Comparison of ENCODE assay signal across 8 mouse cellular contexts in genomic region chr9:79109611-79110010, GRCm38 (mm10).
DNase-seq lines count a peak whose midpoint lies in the region; ATAC-seq and TF ChIP-seq lines count a peak whose summit lies in the region.

No protein-coding gene starts in this region.

- no peak overlapping the region for H3K27ac ChIP-seq in embryonic facial prominence, embryonic 11.5 days (replicated peaks; ENCODE audit: low read depth, low read length)
- no peak overlapping the region for H3K27ac ChIP-seq in embryonic facial prominence, embryonic 10.5 days (replicated peaks)
- no peak overlapping the region for H3K27ac ChIP-seq in liver, embryonic 14.5 days
- no peak overlapping the region for H3K27ac ChIP-seq in liver, embryonic 11.5 days (ENCODE audit: low read depth, low read length)
- no peak overlapping the region for H3K27ac ChIP-seq in forebrain, embryonic 14.5 days (ENCODE audit: low read depth, low read length)
- H3K27ac ChIP-seq in midbrain, postnatal 0 days (ENCODE audit: low read depth, low read length): no peak overlapping the region

- H3K4me2 ChIP-seq in embryonic facial prominence, embryonic 11.5 days (ENCODE audit: low read depth, low read length): no peak overlapping the region
- no peak overlapping the region for H3K4me2 ChIP-seq in liver, embryonic 14.5 days (ENCODE audit: low read depth)
- H3K4me2 ChIP-seq in liver, embryonic 11.5 days: no peak overlapping the region
- no peak overlapping the region for H3K4me2 ChIP-seq in forebrain, embryonic 14.5 days (ENCODE audit: low read length)
- no peak overlapping the region for H3K4me2 ChIP-seq in midbrain, postnatal 0 days (ENCODE audit: low read depth, low read length, poor library complexity, severe bottlenecking)

- DNase-seq in embryonic facial prominence, embryonic 11.5 days (ENCODE audit: low spot score): peak; percentile 44
- no peak for DNase-seq in embryonic facial prominence, embryonic 10.5 days (ENCODE audit: low spot score)
- DNase-seq in liver, embryonic 14.5 days (ENCODE audit: low read depth in 3 of 3, low spot score in 3 of 3): no peak
- no peak for DNase-seq in liver, embryonic 11.5 days (ENCODE audit: low spot score)
- peak; percentile 44 for DNase-seq in forebrain, embryonic 14.5 days (ENCODE audit: low spot score)
- DNase-seq in midbrain, postnatal 0 days (ENCODE audit: low spot score): peak; percentile 76
- no peak for DNase-seq in thymus, postnatal 14 days
- no peak for DNase-seq in ovary, adult 18-20 months (ENCODE audit: low spot score)

- no peak overlapping the region for H3K4me3 ChIP-seq in embryonic facial prominence, embryonic 11.5 days (ENCODE audit: low read depth, low read length)
- H3K4me3 ChIP-seq in embryonic facial prominence, embryonic 10.5 days: no peak overlapping the region
- H3K4me3 ChIP-seq in liver, embryonic 14.5 days (ENCODE audit: insufficient read depth in 1 of 2, low read depth in 2 of 2, low read length in 2 of 2): no peak overlapping the region
- H3K4me3 ChIP-seq in liver, embryonic 11.5 days (ENCODE audit: low read depth, low read length): no peak overlapping the region
- no peak overlapping the region for H3K4me3 ChIP-seq in forebrain, embryonic 14.5 days (ENCODE audit: low read depth, low read length)
- no peak overlapping the region for H3K4me3 ChIP-seq in midbrain, postnatal 0 days (ENCODE audit: low read depth, low read length)

- H3K4me1 ChIP-seq in embryonic facial prominence, embryonic 11.5 days (ENCODE audit: control insufficient read depth, insufficient read depth, low read length): no peaks in the 10 kb centered on the region
- no peaks in the 10 kb centered on the region for H3K4me1 ChIP-seq in embryonic facial prominence, embryonic 10.5 days
- H3K4me1 ChIP-seq in liver, embryonic 14.5 days (replicated peaks; ENCODE audit: control insufficient read depth in 2 of 2, insufficient read depth in 2 of 2, low read length in 1 of 2): no peaks in the 10 kb centered on the region
- H3K4me1 ChIP-seq in liver, embryonic 11.5 days (replicated peaks; ENCODE audit: control insufficient read depth, insufficient read depth, low read length): no peaks in the 10 kb centered on the region
- no peaks in the 10 kb centered on the region for H3K4me1 ChIP-seq in forebrain, embryonic 14.5 days (ENCODE audit: control insufficient read depth, insufficient read depth, low read length)
- no peaks in the 10 kb centered on the region for H3K4me1 ChIP-seq in midbrain, postnatal 0 days (ENCODE audit: insufficient read depth, low read length)

- H3K9me3 ChIP-seq in embryonic facial prominence, embryonic 11.5 days (replicated peaks; ENCODE audit: control insufficient read depth, low read length): no peaks in the 10 kb centered on the region
- H3K9me3 ChIP-seq in embryonic facial prominence, embryonic 10.5 days: no peaks in the 10 kb centered on the region
- H3K9me3 ChIP-seq in liver, embryonic 14.5 days (ENCODE audit: control insufficient read depth, low read length): no peaks in the 10 kb centered on the region
- no peaks in the 10 kb centered on the region for H3K9me3 ChIP-seq in liver, embryonic 11.5 days (ENCODE audit: control insufficient read depth, low read length)
- no peaks in the 10 kb centered on the region for H3K9me3 ChIP-seq in forebrain, embryonic 14.5 days (replicated peaks; ENCODE audit: control insufficient read depth, low read length)
- no peaks in the 10 kb centered on the region for H3K9me3 ChIP-seq in midbrain, postnatal 0 days (ENCODE audit: low read length)

- no peak for TF ChIP-seq EP300 in liver, embryonic 14.5 days (IDR thresholded peaks at IDR 0.05; ENCODE audit: low read depth)

- 70% methylated on average over 2 of the region's 2 CpGs for WGBS in embryonic facial prominence, embryonic 11.5 days
- WGBS in embryonic facial prominence, embryonic 10.5 days: 69% methylated on average over 2 of the region's 2 CpGs
- WGBS in liver, embryonic 14.5 days (ENCODE audit: insufficient replicate concordance): 64% methylated on average over 2 of the region's 2 CpGs
- 67% methylated on average over 2 of the region's 2 CpGs for WGBS in liver, embryonic 11.5 days
- WGBS in forebrain, embryonic 14.5 days: 81% methylated on average over 2 of the region's 2 CpGs
- 80% methylated on average over 2 of the region's 2 CpGs for WGBS in midbrain, postnatal 0 days

- no peaks in the 10 kb centered on the region for H3K27me3 ChIP-seq in embryonic facial prominence, embryonic 11.5 days (ENCODE audit: control insufficient read depth, insufficient read depth, low read length)
- H3K27me3 ChIP-seq in embryonic facial prominence, embryonic 10.5 days (replicated peaks; ENCODE audit: low read depth, poor library complexity, severe bottlenecking): no peaks in the 10 kb centered on the region
- no peaks in the 10 kb centered on the region for H3K27me3 ChIP-seq in liver, embryonic 14.5 days (ENCODE audit: control insufficient read depth, insufficient read depth, low read length)
- H3K27me3 ChIP-seq in liver, embryonic 11.5 days (replicated peaks; ENCODE audit: control insufficient read depth, insufficient read depth, low read length): no peaks in the 10 kb centered on the region
- no peaks in the 10 kb centered on the region for H3K27me3 ChIP-seq in forebrain, embryonic 14.5 days (replicated peaks; ENCODE audit: control insufficient read depth, insufficient read depth, low read length)
- H3K27me3 ChIP-seq in midbrain, postnatal 0 days (ENCODE audit: insufficient read depth, low read length): no peaks in the 10 kb centered on the region

- no peak for ATAC-seq in embryonic facial prominence, embryonic 11.5 days (replicated peaks; ENCODE audit: insufficient number of reproducible peaks, low FRiP score, low TSS enrichment, low read depth)
- ATAC-seq in liver, embryonic 14.5 days (ENCODE audit: insufficient read depth): no peak
- ATAC-seq in liver, embryonic 11.5 days (replicated peaks; ENCODE audit: low FRiP score): no peak
- no peak for ATAC-seq in forebrain, embryonic 14.5 days
- peak; percentile 79 for ATAC-seq in midbrain, postnatal 0 days (ENCODE audit: low FRiP score)

- no peaks in the 10 kb centered on the region for H3K36me3 ChIP-seq in embryonic facial prominence, embryonic 11.5 days (replicated peaks; ENCODE audit: control insufficient read depth, insufficient read depth, low read depth, low read length)
- H3K36me3 ChIP-seq in embryonic facial prominence, embryonic 10.5 days (replicated peaks): no peaks in the 10 kb centered on the region
- H3K36me3 ChIP-seq in liver, embryonic 14.5 days (replicated peaks; ENCODE audit: control insufficient read depth, insufficient read depth, low read depth): no peaks in the 10 kb centered on the region
- no peaks in the 10 kb centered on the region for H3K36me3 ChIP-seq in liver, embryonic 11.5 days (ENCODE audit: control insufficient read depth, insufficient read depth, low read length)
- H3K36me3 ChIP-seq in forebrain, embryonic 14.5 days (ENCODE audit: control insufficient read depth, insufficient read depth, low read length): no peaks in the 10 kb centered on the region
- no peaks in the 10 kb centered on the region for H3K36me3 ChIP-seq in midbrain, postnatal 0 days (ENCODE audit: insufficient read depth, low read length)

- H3K9ac ChIP-seq in embryonic facial prominence, embryonic 11.5 days (replicated peaks; ENCODE audit: low read length): no peak overlapping the region
- no peak overlapping the region for H3K9ac ChIP-seq in liver, embryonic 14.5 days (replicated peaks)
- no peak overlapping the region for H3K9ac ChIP-seq in liver, embryonic 11.5 days (ENCODE audit: low read depth, low read length)
- H3K9ac ChIP-seq in forebrain, embryonic 14.5 days (ENCODE audit: low read length): no peak overlapping the region
- H3K9ac ChIP-seq in midbrain, postnatal 0 days (replicated peaks; ENCODE audit: low read length, poor library complexity, severe bottlenecking): no peak overlapping the region

- peak; percentile 5; the same call in 1 of the 2 replicates for TF ChIP-seq CTCF in liver, embryonic 14.5 days (IDR thresholded peaks at IDR 0.05; ENCODE audit: low read depth)
- TF ChIP-seq CTCF in midbrain, postnatal 0 days (IDR thresholded peaks at IDR 0.05): peak; percentile 78

Comparison
In these comparisons a context has a peak if more than half of its experiments do, and no peak if none do; other contexts are left out.
1. DNase-seq: peak in embryonic facial prominence, embryonic 11.5 days (single experiment), forebrain, embryonic 14.5 days (single experiment) and midbrain, postnatal 0 days (single experiment); none in embryonic facial prominence, embryonic 10.5 days (single experiment), liver, embryonic 14.5 days (0 of 3), liver, embryonic 11.5 days (single experiment), thymus, postnatal 14 days (single experiment) and ovary, adult 18-20 months (single experiment).